Mouse (Mus musculus): ENCODE measurements around the gene Olfr1340.

- TF ChIP-seq CTCF (conservative IDR thresholded peaks at IDR 0.05; ENCODE audit: low read length) (no peak), POU5F1 (IDR thresholded peaks at IDR 0.05; ENCODE audit: borderline replicate concordance, low read length) (no peak)
Observed at GRCm38 (mm10) chr4:118708086-118708485, 11.9 kb upstream of the Olfr1340 start.
